Mouse (Mus musculus): Measurements from ENCODE around the gene Mus81.
"Not testable (repeated sequence)": the region's sequence is repeated elsewhere in the genome, so short reads cannot be mapped to it uniquely, and the experiment has no call there.

Mus81 gene

GRCm38 (mm10) chr19:5493301-5493721 is 5.1 kb upstream of the Mus81 start:
- DNase-seq (ENCODE audit: extremely low spot score, low read depth, low spot score): not testable (repeated sequence)

GRCm38 (mm10) chr19:5492641-5493040 is 4.4 kb upstream of the Mus81 start:
- no peak for DNase-seq (ENCODE audit: extremely low spot score, low read depth, low spot score)

- no peak for DNase-seq (ENCODE audit: extremely low spot score, low read depth, low spot score)
These were observed 2.9 kb upstream of the Mus81 start for GRCm38 (mm10) chr19:5490898-5491708.

- peak; percentile 88 for DNase-seq (ENCODE audit: extremely low spot score, low read depth, low spot score)
These were observed 2.2 kb upstream of the Mus81 start, which contains the start of gene Cfl1 for GRCm38 (mm10) chr19:5490313-5490897. Cfl1 (plus strand) TSS chr19:5490455.

GRCm38 (mm10) chr19:5489721-5490120 is 1.5 kb upstream of the Mus81 start:
- DNase-seq (ENCODE audit: extremely low spot score, low read depth, low spot score): not testable (repeated sequence)

- DNase-seq (ENCODE audit: extremely low spot score, low read depth, low spot score): peak; percentile 89
These were observed 823 bp upstream of the Mus81 start for GRCm38 (mm10) chr19:5488878-5489571.

DNA sequence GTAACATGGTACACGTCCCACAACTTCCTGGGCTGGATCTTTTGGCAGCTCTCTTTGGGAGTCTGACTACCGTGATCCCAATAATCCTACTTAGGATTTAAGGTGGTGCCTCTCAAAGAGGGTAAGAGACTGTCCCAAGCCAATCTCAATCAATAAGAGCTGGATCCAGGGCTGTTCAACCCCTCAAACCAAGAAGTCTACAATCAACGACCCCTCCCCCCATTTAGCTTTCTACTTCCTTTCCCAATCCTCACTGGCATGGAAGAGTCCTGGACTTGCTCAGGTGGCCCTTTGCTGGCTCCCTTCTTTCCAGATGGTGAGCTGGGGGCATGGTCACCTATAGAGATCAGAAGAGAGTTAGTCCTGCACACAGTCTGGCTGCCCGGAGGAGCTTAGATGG is 1.4 kb downstream of the Mus81 start:
- DNase-seq (ENCODE audit: extremely low spot score, low read depth, low spot score): no peak

DNA sequence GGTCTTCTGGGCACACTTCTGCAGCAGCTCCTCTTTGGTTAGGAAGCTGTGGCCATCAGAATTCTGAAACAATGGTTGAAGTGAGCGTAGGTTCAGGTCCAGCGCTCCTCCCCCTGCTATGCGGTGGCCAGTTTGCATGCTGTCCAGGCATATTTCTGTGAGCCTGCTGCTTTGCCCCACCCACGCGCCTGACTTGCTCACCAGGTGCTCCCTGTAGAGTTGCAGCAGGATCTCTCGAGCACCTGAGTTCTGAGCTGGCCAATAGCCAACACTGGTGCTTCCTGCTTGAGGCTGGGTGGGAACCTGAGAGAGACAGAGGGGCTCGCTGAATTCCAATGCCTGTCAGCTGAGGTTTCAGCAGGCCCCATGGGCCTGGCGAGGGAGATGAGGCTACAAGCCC is 1.9 kb downstream of the Mus81 start:
- no peak for DNase-seq (ENCODE audit: extremely low spot score, low read depth, low spot score)

DNA sequence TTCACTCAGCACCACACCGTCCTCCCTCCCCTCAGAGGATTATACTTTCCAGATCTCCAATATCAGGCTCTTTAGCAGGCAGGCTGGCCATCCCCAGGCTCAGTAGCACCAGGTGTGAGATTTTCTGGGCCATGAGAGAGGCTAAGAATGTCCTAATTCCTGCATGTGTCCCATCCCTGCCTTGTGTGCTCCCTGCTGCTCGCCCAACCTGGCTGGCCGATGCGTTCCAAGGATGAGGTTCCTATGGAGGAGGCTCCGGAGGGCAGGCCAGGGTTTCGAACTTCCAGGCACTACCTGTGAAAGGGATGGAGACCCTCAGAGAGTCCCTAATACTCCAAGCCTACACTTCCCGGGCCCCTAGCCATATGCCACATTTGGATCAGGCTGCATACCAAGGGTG is 2.4 kb downstream of the Mus81 start:
- DNase-seq (ENCODE audit: extremely low spot score, low read depth, low spot score): no peak

- no peak for DNase-seq (ENCODE audit: extremely low spot score, low read depth, low spot score)
These were observed 2.8 kb downstream of the Mus81 start for GRCm38 (mm10) chr19:5485371-5485770.

DNA sequence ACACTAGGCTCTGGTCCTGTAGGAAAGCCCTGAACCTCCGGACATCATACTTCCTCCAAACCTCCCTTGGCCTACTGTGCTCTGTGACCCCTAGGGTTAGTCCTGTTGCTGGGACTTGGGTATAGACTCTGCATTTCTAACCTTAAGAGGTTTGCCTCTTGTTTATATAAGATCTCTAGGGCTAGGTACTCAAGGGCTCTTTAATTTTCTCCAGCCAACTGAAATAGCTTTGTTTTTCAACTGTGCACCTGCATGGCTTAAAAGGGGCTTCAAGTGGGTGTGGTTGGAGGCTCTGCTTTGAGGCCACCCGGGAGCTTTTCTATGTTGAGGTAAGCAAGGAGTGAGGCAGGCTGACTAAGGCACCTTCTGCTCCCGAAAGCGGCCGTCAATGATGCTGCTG is 3.7 kb downstream of the Mus81 start:
- DNase-seq (ENCODE audit: extremely low spot score, low read depth, low spot score): no peak

DNA sequence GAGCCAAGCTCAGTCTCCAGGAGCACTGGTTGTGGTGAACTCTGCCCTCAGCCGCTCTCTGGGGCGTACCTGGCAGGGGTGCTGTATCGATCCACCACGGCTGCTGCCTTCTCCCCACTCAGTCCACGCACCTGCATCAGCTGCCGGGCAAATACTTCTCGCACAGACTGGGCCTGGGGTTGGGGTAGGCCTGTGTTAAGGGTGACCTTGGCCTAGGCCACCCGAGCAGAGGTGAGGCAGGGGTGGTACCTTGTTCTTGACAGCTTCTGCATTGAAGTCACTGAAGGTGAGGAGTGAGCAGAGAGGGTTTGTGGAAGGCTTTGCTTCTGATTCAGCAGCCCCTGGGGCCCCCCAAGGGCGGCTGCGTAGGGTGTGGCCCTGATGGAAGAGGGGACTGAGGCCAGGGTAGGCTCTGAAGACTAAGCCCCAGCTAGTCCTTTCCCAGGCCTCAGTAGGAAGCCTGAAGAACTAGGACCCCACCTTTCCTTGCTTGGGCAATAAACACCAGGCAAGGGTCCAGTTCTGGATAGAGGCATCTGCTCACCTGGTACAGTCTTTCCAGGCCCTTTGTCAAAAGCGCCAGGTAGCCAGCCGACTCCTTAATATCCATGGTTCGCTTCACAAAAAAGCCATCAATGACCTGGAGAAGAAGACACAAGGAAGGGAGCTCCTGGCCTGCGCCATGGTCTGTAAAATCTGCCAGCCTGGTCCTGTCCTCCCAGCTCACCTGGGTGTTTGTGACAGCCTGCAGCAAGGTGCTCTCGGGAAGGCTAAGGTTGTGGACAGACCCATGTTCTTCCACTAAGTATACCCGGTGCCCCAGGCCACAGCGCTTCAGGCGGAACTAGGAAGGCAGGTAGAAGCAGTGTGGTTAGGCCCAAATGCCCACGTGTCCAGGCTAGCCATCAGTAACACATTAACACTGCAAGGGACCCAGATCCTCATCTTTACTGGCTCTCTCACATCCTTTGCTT is 4.5 kb downstream of the Mus81 start:
- DNase-seq (ENCODE audit: extremely low spot score, low read depth, low spot score): no peak

DNA sequence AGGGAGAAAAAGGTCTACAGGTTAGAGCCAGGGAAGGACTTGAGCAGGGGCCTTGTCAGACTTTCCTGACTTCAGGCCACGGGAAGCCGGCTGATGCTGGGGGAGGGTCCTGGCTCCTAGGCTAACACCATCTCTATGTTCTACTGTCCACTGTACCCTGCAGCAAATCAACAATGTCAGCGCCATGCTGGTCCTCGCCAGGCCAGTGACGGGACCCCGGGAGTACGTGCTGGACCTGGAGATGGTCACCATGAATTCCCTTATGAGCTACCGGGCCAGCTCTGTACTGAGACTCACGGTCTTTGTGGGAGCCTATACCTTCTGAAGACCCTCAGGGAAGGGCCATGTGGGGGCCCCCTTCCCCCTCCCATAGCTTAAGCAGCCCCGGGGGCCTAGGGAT is 6.8 kb downstream of the Mus81 start:
- DNase-seq (ENCODE audit: extremely low spot score, low read depth, low spot score): no peak

DNA sequence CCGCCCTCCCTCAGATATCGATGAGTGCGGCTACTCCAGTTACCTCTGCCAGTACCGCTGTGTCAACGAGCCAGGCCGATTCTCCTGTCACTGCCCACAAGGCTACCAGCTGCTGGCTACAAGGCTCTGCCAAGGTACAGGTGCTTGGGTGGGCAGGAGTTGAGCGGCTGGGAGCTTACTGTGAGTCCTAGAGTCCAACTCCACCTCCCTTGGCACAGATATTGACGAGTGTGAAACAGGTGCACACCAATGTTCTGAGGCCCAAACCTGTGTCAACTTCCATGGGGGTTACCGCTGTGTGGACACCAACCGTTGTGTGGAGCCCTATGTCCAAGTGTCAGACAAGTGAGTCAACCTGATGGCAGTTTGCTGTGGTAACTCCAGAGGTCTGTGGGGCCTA is 8.2 kb downstream of the Mus81 start:
- no peak for DNase-seq (ENCODE audit: extremely low spot score, low read depth, low spot score)

GRCm38 (mm10) chr19:5477668-5478300 is 10.4 kb downstream of the Mus81 start:
- no peak for DNase-seq (ENCODE audit: extremely low spot score, low read depth, low spot score)

DNA sequence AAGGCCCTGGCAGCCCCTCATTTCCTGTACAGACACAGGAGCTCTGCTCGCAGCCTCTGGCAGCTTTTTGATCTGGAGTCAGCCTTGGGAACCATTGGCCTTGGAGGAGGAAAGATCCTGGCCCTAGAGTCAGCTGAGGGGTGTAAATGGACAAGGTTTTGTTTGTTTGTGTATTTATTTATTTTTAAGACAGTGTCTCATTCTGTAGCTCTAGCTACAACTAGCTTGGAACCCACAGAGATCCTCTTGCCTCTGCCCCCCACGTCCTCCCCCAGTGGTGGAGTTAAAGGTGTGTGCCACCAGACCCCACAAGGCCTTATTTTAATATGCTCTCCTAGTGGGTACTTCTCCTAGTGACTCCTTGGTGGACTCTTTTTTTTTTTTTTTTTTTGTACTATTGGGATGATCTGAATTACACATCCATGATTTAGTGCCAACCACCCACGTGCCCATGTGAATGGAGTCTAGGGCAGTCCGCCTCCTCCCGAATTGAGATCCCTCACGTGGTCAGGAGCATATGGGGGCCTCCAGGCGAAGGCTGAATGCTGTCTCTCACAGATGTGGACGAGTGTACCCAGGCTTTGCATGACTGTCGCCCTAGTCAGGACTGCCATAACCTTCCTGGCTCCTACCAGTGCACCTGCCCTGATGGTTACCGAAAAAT is 11.1 kb downstream of the Mus81 start:
- DNase-seq (ENCODE audit: extremely low spot score, low read depth, low spot score): no peak

DNA sequence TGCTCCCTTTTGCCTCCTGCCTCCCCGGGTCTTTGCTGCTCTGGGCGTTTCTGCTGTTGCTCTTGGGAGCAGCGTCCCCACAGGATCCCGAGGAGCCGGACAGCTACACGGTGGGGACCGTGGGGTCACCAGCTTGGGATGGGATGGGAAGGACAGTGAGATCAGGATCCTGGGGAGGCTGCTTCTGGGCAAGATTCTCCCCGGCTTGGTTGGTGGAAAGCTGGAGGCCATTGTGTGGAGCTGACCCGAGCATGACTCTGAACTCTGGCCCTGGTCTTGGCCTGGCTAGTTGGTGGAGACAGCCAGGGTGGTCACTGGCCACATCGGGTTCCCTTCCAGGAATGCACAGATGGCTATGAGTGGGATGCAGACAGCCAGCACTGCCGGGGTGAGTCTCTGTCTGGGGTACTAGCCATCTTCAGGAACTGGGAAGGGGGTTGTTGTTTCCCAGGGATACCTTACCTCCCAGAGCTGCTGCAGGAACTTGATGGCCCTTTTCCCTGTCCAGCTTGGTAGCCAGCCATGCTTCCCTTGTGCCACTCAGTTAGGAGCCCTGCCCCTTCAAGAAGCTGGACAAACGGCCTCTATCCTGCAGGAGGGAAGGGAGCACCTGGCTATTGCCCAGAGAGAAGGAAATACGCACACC is 13.0 kb downstream of the Mus81 start:
- no peak for DNase-seq (ENCODE audit: extremely low spot score, low read depth, low spot score)

GRCm38 (mm10) chr19:5474281-5475068 is 13.7 kb downstream of the Mus81 start:
- no peak for DNase-seq (ENCODE audit: extremely low spot score, low read depth, low spot score)

DNA sequence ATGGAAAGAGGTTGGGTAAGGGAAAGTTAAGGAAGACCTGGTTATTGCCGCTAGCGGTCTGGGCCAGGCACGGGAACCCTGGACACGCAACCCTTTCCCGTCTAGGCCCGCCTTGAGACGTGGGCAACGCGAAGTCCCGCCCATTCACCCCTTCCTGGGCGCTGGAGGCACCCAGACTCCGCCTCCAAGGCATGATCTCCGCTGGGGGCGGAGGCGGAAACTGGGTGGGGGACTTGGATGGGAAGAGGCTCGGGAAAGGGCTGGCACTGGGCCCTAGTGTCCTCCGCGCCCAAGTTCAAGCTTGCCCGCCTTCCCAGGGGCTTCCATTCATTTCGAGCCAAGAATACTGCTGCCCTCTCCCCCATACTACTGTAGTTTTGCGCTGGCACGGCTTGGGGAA is 14.5 kb downstream of the Mus81 start, which contains the start of gene Efemp2:
Gene Efemp2, plus strand, starts transcription at position 235 of the 400 bp plus-strand sequence.
- no peak for DNase-seq (ENCODE audit: extremely low spot score, low read depth, low spot score)

Data from hindlimb bud, embryonic 11.5 days (tissue).